ENCODE assay signal across 14 mouse cellular contexts in the genomic region with DNA sequence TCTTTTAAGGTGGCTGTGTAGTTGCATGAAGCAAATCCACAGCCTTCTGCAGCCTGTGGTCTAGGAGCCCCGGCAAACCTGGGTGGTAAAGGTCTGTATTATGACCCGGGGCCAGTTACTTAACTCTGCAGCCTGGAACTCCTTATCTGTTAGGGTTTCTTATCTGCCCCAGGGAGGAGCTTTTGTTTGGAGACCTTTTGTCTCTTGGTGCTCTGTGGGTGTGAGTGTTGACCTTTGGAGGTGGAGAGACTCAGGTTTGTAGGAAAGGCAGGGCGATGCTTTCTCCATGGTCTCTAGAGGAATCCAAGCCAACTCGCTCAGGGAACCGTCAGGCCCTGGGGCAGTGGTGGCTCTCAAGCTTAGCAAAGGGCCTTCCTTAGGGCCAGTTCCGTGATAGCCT.
DNase-seq lines count a peak whose midpoint lies in the region; ATAC-seq lines count a peak whose summit lies in the region.
"Had no signal": no experiment of that assay in that cellular context is flagged by ENCODE, and none has a peak within 500 bp of the region (broad histone marks: within the 10 kb centered on the region; RNA-seq: fewer than 3 reads in every experiment).

No protein-coding gene starts in this region.

- no peaks in the 10 kb centered on the region for H3K27me3 ChIP-seq in forebrain, embryonic 13.5 days
- H3K27me3 ChIP-seq in forebrain, embryonic 12.5 days = peaks cover 8% of the 10 kb centered on the region; the same call in 1 of the 2 replicates
- no peaks in the 10 kb centered on the region for H3K27me3 ChIP-seq in lung, embryonic 16.5 days (ENCODE audit: control insufficient read depth, insufficient read depth, low read depth, low read length)
- H3K27me3 ChIP-seq in stomach, embryonic 14.5 days (ENCODE audit: control insufficient read depth, insufficient read depth, low read length) = no peaks in the 10 kb centered on the region

- H3K4me3 ChIP-seq in forebrain, embryonic 13.5 days = no peak overlapping the region
- H3K4me3 ChIP-seq in forebrain, embryonic 12.5 days (replicated peaks) = no peak overlapping the region
- H3K4me3 ChIP-seq in lung, embryonic 16.5 days (ENCODE audit: low read length) = no peak overlapping the region
- no peak overlapping the region for H3K4me3 ChIP-seq in stomach, embryonic 14.5 days (ENCODE audit: low read depth, low read length)

- no peaks in the 10 kb centered on the region for H3K36me3 ChIP-seq in forebrain, embryonic 13.5 days (ENCODE audit: poor library complexity, severe bottlenecking)
- H3K36me3 ChIP-seq in forebrain, embryonic 12.5 days (replicated peaks) = no peaks in the 10 kb centered on the region
- H3K36me3 ChIP-seq in lung, embryonic 16.5 days (ENCODE audit: control insufficient read depth, insufficient read depth, low read length) = no peaks in the 10 kb centered on the region
- H3K36me3 ChIP-seq in stomach, embryonic 14.5 days (ENCODE audit: control insufficient read depth, insufficient read depth, low read length) = no peaks in the 10 kb centered on the region

- 51% methylated on average over 6 of the region's 6 CpGs for WGBS in forebrain, embryonic 13.5 days
- WGBS in forebrain, embryonic 12.5 days = 35% methylated on average over 6 of the region's 6 CpGs
- WGBS in lung, embryonic 16.5 days = 50% methylated on average over 6 of the region's 6 CpGs
- WGBS in stomach, embryonic 14.5 days = 51% methylated on average over 6 of the region's 6 CpGs

- H3K9me3 ChIP-seq in forebrain, embryonic 13.5 days (replicated peaks) = no peaks in the 10 kb centered on the region
- H3K9me3 ChIP-seq in forebrain, embryonic 12.5 days = no peaks in the 10 kb centered on the region
- H3K9me3 ChIP-seq in lung, embryonic 16.5 days (ENCODE audit: control insufficient read depth, low read length) = no peaks in the 10 kb centered on the region
- no peaks in the 10 kb centered on the region for H3K9me3 ChIP-seq in stomach, embryonic 14.5 days (ENCODE audit: control insufficient read depth, low read depth, low read length)

- H3K4me1 ChIP-seq in forebrain, embryonic 13.5 days = peaks cover 22% of the 10 kb centered on the region
- H3K4me1 ChIP-seq in forebrain, embryonic 12.5 days = peaks cover 23% of the 10 kb centered on the region
- H3K4me1 ChIP-seq in lung, embryonic 16.5 days (replicated peaks; ENCODE audit: control insufficient read depth, insufficient read depth, low read length) = peaks cover 17% of the 10 kb centered on the region
- H3K4me1 ChIP-seq in stomach, embryonic 14.5 days (ENCODE audit: control insufficient read depth, insufficient read depth, low read length) = peaks cover 13% of the 10 kb centered on the region; the same call in 1 of the 2 replicates

- H3K27ac ChIP-seq in forebrain, embryonic 13.5 days = no peak overlapping the region
- no peak overlapping the region for H3K27ac ChIP-seq in forebrain, embryonic 12.5 days
- 0 out of 2 replicates have a peak overlapping the region, but pooled peaks have one; percentile 20 for H3K27ac ChIP-seq in lung, embryonic 16.5 days (ENCODE audit: low read length)
- H3K27ac ChIP-seq in stomach, embryonic 14.5 days (ENCODE audit: low read length) = peak overlapping the region; percentile 99

- H3K9ac ChIP-seq in forebrain, embryonic 13.5 days = no peak overlapping the region
- no peak overlapping the region for H3K9ac ChIP-seq in forebrain, embryonic 12.5 days
- H3K9ac ChIP-seq in lung, embryonic 16.5 days (ENCODE audit: low read length) = no peak overlapping the region
- H3K9ac ChIP-seq in stomach, embryonic 14.5 days (replicated peaks; ENCODE audit: low read depth, low read length) = no peak overlapping the region

- H3K4me2 ChIP-seq in forebrain, embryonic 13.5 days = 0 out of 2 replicates have a peak overlapping the region, but pooled peaks have one; percentile 93
- no peak overlapping the region for H3K4me2 ChIP-seq in forebrain, embryonic 12.5 days
- no peak overlapping the region for H3K4me2 ChIP-seq in lung, embryonic 16.5 days (ENCODE audit: low read depth, low read length)
- H3K4me2 ChIP-seq in stomach, embryonic 14.5 days (replicated peaks; ENCODE audit: low read depth, low read length) = no peak overlapping the region; the same call in 1 of the 2 replicates

- DNase-seq in lung, postnatal 10 days = no peak
- DNase-seq in R1 (ENCODE audit: low read depth, low spot score) = peak; percentile 37
- DNase-seq in gastrocnemius, postnatal 4 days (ENCODE audit: low spot score in 2 of 2) = no peak
- DNase-seq in left cerebral cortex, adult 18-20 months (ENCODE audit: low spot score in 2 of 2) = no peak
- DNase-seq: cerebellum, adult 9-10 months; gastrocnemius, postnatal 36 days; kidney, postnatal 25 days; lung, adult 18-20 months; right cerebral cortex, postnatal 4 days had no signal

- no peak for ATAC-seq in forebrain, embryonic 13.5 days
- ATAC-seq in forebrain, embryonic 12.5 days (ENCODE audit: low FRiP score) = no peak
- no peak for ATAC-seq in lung, embryonic 16.5 days (ENCODE audit: low read depth)
- ATAC-seq in stomach, embryonic 14.5 days (ENCODE audit: insufficient number of reproducible peaks, insufficient read depth, low FRiP score, low read depth) = no peak
- ATAC-seq: inflammation-experienced regulatory T-cells, adult 6 months had no signal

Comparison
In these comparisons a context has a peak if more than half of its experiments do, and no peak if none do; other contexts are left out.
1. H3K27ac ChIP-seq: peak in lung, embryonic 16.5 days (single experiment) and stomach, embryonic 14.5 days (single experiment); none in forebrain, embryonic 13.5 days (single experiment) and forebrain, embryonic 12.5 days (single experiment).